In genomic region chr7:12204141-12204540, GRCm38 (mm10) we compare ENCODE assay signal across 43 mouse cellular contexts. TPM values are rescaled to one million over a fixed set of nuclear protein-coding genes. Genes with fewer than 3 reads are reported as not detected.
"Had no signal": no experiment of that assay in that cellular context is flagged by ENCODE, and none has a peak within 500 bp of the region (broad histone marks: within the 10 kb centered on the region; RNA-seq: fewer than 3 reads in every experiment).

No protein-coding gene starts in this region.

- H3K9me3 ChIP-seq: heart, embryonic 15.5 days had no signal

- DNase-seq: gastrocnemius, postnatal 14 days; gastrocnemius, postnatal 36 days; heart, adult 11 months; heart, adult 2 months; heart, postnatal 14 days; heart, postnatal 36 days; kidney, adult 11 months; kidney, adult 2 months; kidney, adult 9 months; kidney, postnatal 14 days; kidney, postnatal 36 days; layer of hippocampus, adult 9-11 months; layer of hippocampus, postnatal 36 days; left cerebral cortex, postnatal 4 days had no signal

- H3K4me3 ChIP-seq: heart, adult 2 months; heart, embryonic 13.5 days; heart, embryonic 15.5 days; hindbrain, embryonic 13.5 days; hindbrain, embryonic 15.5 days; limb, embryonic 13.5 days; limb, embryonic 15.5 days; liver, embryonic 12.5 days had no signal

- H3K4me1 ChIP-seq: heart, embryonic 13.5 days; heart, embryonic 15.5 days; hindbrain, embryonic 13.5 days; hindbrain, embryonic 15.5 days; limb, embryonic 13.5 days; limb, embryonic 15.5 days; liver, embryonic 12.5 days had no signal

- H3K27ac ChIP-seq: heart, adult 2 months; heart, embryonic 13.5 days; heart, embryonic 15.5 days; hindbrain, embryonic 13.5 days; hindbrain, embryonic 15.5 days; hindbrain, postnatal 0 days; kidney, postnatal 0 days; limb, embryonic 13.5 days; limb, embryonic 15.5 days; liver, embryonic 12.5 days; liver, embryonic 14.5 days had no signal

- H3K36me3 ChIP-seq: heart, embryonic 13.5 days; heart, embryonic 15.5 days; hindbrain, embryonic 13.5 days; hindbrain, embryonic 15.5 days; limb, embryonic 13.5 days; limb, embryonic 15.5 days; liver, embryonic 12.5 days had no signal

- H3K27me3 ChIP-seq: heart, embryonic 13.5 days; heart, embryonic 15.5 days; hindbrain, embryonic 13.5 days; hindbrain, embryonic 15.5 days; limb, embryonic 13.5 days; limb, embryonic 15.5 days; liver, embryonic 12.5 days had no signal

- H3K9ac ChIP-seq: heart, embryonic 13.5 days; heart, embryonic 15.5 days; hindbrain, embryonic 13.5 days; hindbrain, embryonic 15.5 days; limb, embryonic 13.5 days; limb, embryonic 15.5 days; liver, embryonic 12.5 days; liver, embryonic 14.5 days had no signal

RNA-seq across cellular contexts. Expression of gene Vmn1r80, which starts 15.1 kb away (rescaled TPM):
- total RNA-seq: gastrocnemius, adult 18-20 months; gastrocnemius, adult 8-10 months; gastrocnemius, postnatal 14 days; gastrocnemius, postnatal 36 days; heart, adult 2 months; heart, postnatal 14 days; heart, postnatal 36 days; hematopoietic stem cell, adult 5-6 weeks; hindbrain, postnatal 0 days; layer of hippocampus, adult 18-20 months; layer of hippocampus, adult 8-10 months; layer of hippocampus, postnatal 14 days; layer of hippocampus, postnatal 36 days; left cerebral cortex, adult 18-20 months; left cerebral cortex, adult 8-10 months; left cerebral cortex, postnatal 10 days; left cerebral cortex, postnatal 25 days; left cerebral cortex, postnatal 4 days; liver, adult 2 months had no signal
- polyA plus RNA-seq: gonadal fat pad, adult 2 months; heart, adult 2 months; heart, embryonic 11.5 days; heart, embryonic 13.5 days; heart, embryonic 15.5 days; heart, postnatal 0 days; hindbrain, embryonic 11.5 days; hindbrain, embryonic 13.5 days; hindbrain, embryonic 15.5 days; hindbrain, postnatal 0 days; intestine, embryonic 14.5 days; intestine, embryonic 16.5 days; kidney, adult 2 months; kidney, postnatal 0 days; large intestine, adult 2 months; limb, embryonic 11.5 days; limb, embryonic 13.5 days; limb, embryonic 15.5 days; liver, adult 2 months; liver, embryonic 12.5 days; liver, embryonic 14.5 days had no signal

RNA-seq across cellular contexts. Expression of gene Vmn1r79, which starts 33.1 kb away (rescaled TPM):
- total RNA-seq: gastrocnemius, adult 18-20 months; gastrocnemius, postnatal 14 days; gastrocnemius, postnatal 36 days; heart, adult 2 months; heart, postnatal 14 days; heart, postnatal 36 days; hematopoietic stem cell, adult 5-6 weeks; hindbrain, postnatal 0 days; layer of hippocampus, adult 18-20 months; layer of hippocampus, adult 8-10 months; layer of hippocampus, postnatal 14 days; layer of hippocampus, postnatal 36 days; left cerebral cortex, adult 18-20 months; left cerebral cortex, adult 8-10 months; left cerebral cortex, postnatal 10 days; left cerebral cortex, postnatal 25 days; left cerebral cortex, postnatal 4 days; liver, adult 2 months had no signal
- polyA plus RNA-seq: gonadal fat pad, adult 2 months; heart, adult 2 months; heart, embryonic 11.5 days; heart, embryonic 13.5 days; heart, embryonic 15.5 days; heart, postnatal 0 days; hindbrain, embryonic 11.5 days; hindbrain, embryonic 13.5 days; hindbrain, embryonic 15.5 days; hindbrain, postnatal 0 days; intestine, embryonic 14.5 days; intestine, embryonic 16.5 days; kidney, adult 2 months; kidney, postnatal 0 days; large intestine, adult 2 months; limb, embryonic 11.5 days; limb, embryonic 13.5 days; limb, embryonic 15.5 days; liver, adult 2 months; liver, embryonic 12.5 days; liver, embryonic 14.5 days had no signal

RNA-seq across cellular contexts. Expression of gene Vmn1r78, which starts 54.1 kb away (rescaled TPM):
- total RNA-seq: gastrocnemius, adult 18-20 months; gastrocnemius, adult 8-10 months; gastrocnemius, postnatal 14 days; gastrocnemius, postnatal 36 days; heart, adult 2 months; heart, postnatal 14 days; heart, postnatal 36 days; hematopoietic stem cell, adult 5-6 weeks; hindbrain, postnatal 0 days; layer of hippocampus, adult 18-20 months; layer of hippocampus, adult 8-10 months; layer of hippocampus, postnatal 14 days; layer of hippocampus, postnatal 36 days; left cerebral cortex, adult 18-20 months; left cerebral cortex, adult 8-10 months; left cerebral cortex, postnatal 10 days; left cerebral cortex, postnatal 25 days; left cerebral cortex, postnatal 4 days; liver, adult 2 months had no signal
- polyA plus RNA-seq: gonadal fat pad, adult 2 months; heart, adult 2 months; heart, embryonic 11.5 days; heart, embryonic 13.5 days; heart, embryonic 15.5 days; heart, postnatal 0 days; hindbrain, embryonic 11.5 days; hindbrain, embryonic 13.5 days; hindbrain, embryonic 15.5 days; hindbrain, postnatal 0 days; intestine, embryonic 14.5 days; intestine, embryonic 16.5 days; kidney, adult 2 months; kidney, postnatal 0 days; large intestine, adult 2 months; limb, embryonic 11.5 days; limb, embryonic 13.5 days; limb, embryonic 15.5 days; liver, adult 2 months; liver, embryonic 12.5 days; liver, embryonic 14.5 days had no signal
